Mouse (Mus musculus): ENCODE results near the gene Zfp292.
A peak's percentile ranks its signal among the peaks of the same experiment; 100 is the strongest.

DNA sequence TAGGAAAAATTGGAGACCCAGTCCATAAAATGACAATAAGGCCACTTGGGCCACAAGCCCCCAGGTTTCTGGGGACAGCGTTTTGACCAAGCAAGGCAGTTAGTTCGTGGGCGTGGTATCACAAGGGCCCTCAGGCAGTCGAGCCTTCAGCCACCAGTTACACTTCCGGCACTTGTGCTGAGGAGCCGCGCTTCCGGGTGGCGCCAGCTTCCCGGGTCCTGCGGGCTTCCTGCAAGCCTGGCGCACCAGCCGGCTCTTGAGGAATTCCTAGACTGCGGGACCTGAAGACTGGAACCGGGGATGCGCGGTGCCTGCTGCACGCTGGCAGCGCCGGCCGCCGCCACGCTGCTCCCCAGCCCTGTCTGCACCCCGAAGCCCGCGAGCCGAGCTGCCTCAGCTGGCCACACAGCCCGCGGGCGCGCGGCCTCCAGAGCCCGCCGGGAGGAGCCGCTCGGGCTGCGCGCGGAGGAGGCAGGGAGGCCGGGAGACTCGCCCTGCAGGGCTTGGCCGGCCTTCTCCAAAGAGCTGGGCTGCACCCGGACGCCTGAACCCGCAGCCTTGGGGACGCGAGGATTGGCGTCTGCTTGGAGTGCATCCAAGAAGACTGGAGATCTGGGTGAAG is 3.8 kb upstream of the Zfp292 start:
- peak; percentile 62; the same call in 1 of the 2 replicates for TF ChIP-seq POLR2A (IDR thresholded peaks at IDR 0.05; ENCODE audit: insufficient read depth, low read depth, low read length)
- peak; percentile 33 for TF ChIP-seq CTCF (IDR thresholded peaks at IDR 0.05)
- 0 out of 2 replicates have a peak, but pooled peaks have one; percentile 41 for TF ChIP-seq EP300 (IDR thresholded peaks at IDR 0.05; ENCODE audit: insufficient read depth, low read depth, low read length)

Measured in heart, adult 2 months (tissue).